Mouse (Mus musculus): ENCODE results near the gene Minos1. TPM values are rescaled to one million over a fixed set of nuclear protein-coding genes. Genes with fewer than 3 reads are reported as not detected.

Gene Minos1
- polyA plus RNA-seq (2016; fragmentation: Nextera tagmentation; extraction: Ambion mirVana) = 431 and 444 TPM in 2 replicates

GRCm38 (mm10) chr4:139130701-139131549 is at the start of gene Minos1:
TSS of gene Minos1 (minus strand) at chr4:139131113.
- H3K36me3 ChIP-seq (replicated peaks) = peaks cover 13% of the 10 kb centered on the region
- peak; percentile 97 for DNase-seq (ENCODE audit: low spot score)
- H3K4me3 ChIP-seq = peak within 1 kb of the TSS; percentile 76
- no peaks in the 10 kb centered on the region for H3K27me3 ChIP-seq (replicated peaks; ENCODE audit: low read depth, poor library complexity, severe bottlenecking)
- peaks cover 6% of the 10 kb centered on the region; the same call in 1 of the 2 replicates for H3K9me3 ChIP-seq
- H3K4me1 ChIP-seq = peaks cover 28% of the 10 kb centered on the region
- H3K27ac ChIP-seq (replicated peaks) = peak within 1 kb of the TSS; percentile 90
- WGBS = under 1% methylated on average over 63 of the region's 63 CpGs

GRCm38 (mm10) chr4:139179731-139180625 is 49.1 kb upstream of the Minos1 start:
- H3K27me3 ChIP-seq (replicated peaks; ENCODE audit: low read depth, poor library complexity, severe bottlenecking) = no peaks in the 10 kb centered on the region
- no peak overlapping the region for H3K4me3 ChIP-seq
- peaks cover 10% of the 10 kb centered on the region; the same call in 1 of the 2 replicates for H3K9me3 ChIP-seq
- peaks cover 23% of the 10 kb centered on the region for H3K4me1 ChIP-seq
- no peaks in the 10 kb centered on the region for H3K36me3 ChIP-seq (replicated peaks)
- H3K27ac ChIP-seq (replicated peaks) = no peak overlapping the region
- 85% methylated on average over 17 of the region's 17 CpGs for WGBS
- DNase-seq (ENCODE audit: low spot score) = no peak

GRCm38 (mm10) chr4:139179218-139179617 is 48.3 kb upstream of the Minos1 start:
- peaks cover 10% of the 10 kb centered on the region; the same call in 1 of the 2 replicates for H3K9me3 ChIP-seq
- no peak for DNase-seq (ENCODE audit: low spot score)
- H3K4me3 ChIP-seq = no peak overlapping the region
- H3K36me3 ChIP-seq (replicated peaks) = no peaks in the 10 kb centered on the region
- 85% methylated on average over 2 of the region's 2 CpGs for WGBS
- no peak overlapping the region for H3K27ac ChIP-seq (replicated peaks)
- H3K27me3 ChIP-seq (replicated peaks; ENCODE audit: low read depth, poor library complexity, severe bottlenecking) = no peaks in the 10 kb centered on the region
- peaks cover 23% of the 10 kb centered on the region for H3K4me1 ChIP-seq

GRCm38 (mm10) chr4:139178377-139178776 is 47.5 kb upstream of the Minos1 start:
- H3K36me3 ChIP-seq (replicated peaks) = no peaks in the 10 kb centered on the region
- no peak for DNase-seq (ENCODE audit: low spot score)
- H3K9me3 ChIP-seq = peaks cover 10% of the 10 kb centered on the region; the same call in 1 of the 2 replicates
- WGBS = 96% methylated on average over 11 of the region's 11 CpGs
- H3K27me3 ChIP-seq (replicated peaks; ENCODE audit: low read depth, poor library complexity, severe bottlenecking) = no peaks in the 10 kb centered on the region
- peaks cover 23% of the 10 kb centered on the region for H3K4me1 ChIP-seq
- no peak overlapping the region for H3K27ac ChIP-seq (replicated peaks)
- no peak overlapping the region for H3K4me3 ChIP-seq

- Histone ChIP-seq H3K4me3 (no peak overlapping the region), H3K27ac (replicated peaks) (no peak overlapping the region), H3K36me3 (replicated peaks) (no peaks in the 10 kb centered on the region), H3K4me1 (peaks cover 23% of the 10 kb centered on the region), H3K27me3 (replicated peaks; ENCODE audit: low read depth, poor library complexity, severe bottlenecking) (no peaks in the 10 kb centered on the region), H3K9me3 (peaks cover 10% of the 10 kb centered on the region; the same call in 1 of the 2 replicates)
- WGBS = 92% methylated on average over 3 of the region's 3 CpGs
- DNase-seq (ENCODE audit: low spot score) = no peak
Measured at GRCm38 (mm10) chr4:139177921-139178320, 47.0 kb upstream of the Minos1 start.

- peaks cover 19% of the 10 kb centered on the region for H3K4me1 ChIP-seq
- DNase-seq (ENCODE audit: low spot score) = no peak
- H3K27ac ChIP-seq (replicated peaks) = no peak overlapping the region
- no peaks in the 10 kb centered on the region for H3K27me3 ChIP-seq (replicated peaks; ENCODE audit: low read depth, poor library complexity, severe bottlenecking)
- H3K36me3 ChIP-seq (replicated peaks) = no peaks in the 10 kb centered on the region
- no peak overlapping the region for H3K4me3 ChIP-seq
- peaks cover 10% of the 10 kb centered on the region; the same call in 1 of the 2 replicates for H3K9me3 ChIP-seq
- WGBS = 77% methylated on average over 6 of the region's 6 CpGs
Measured at GRCm38 (mm10) chr4:139176023-139176422, 45.1 kb upstream of the Minos1 start.

- Histone ChIP-seq H3K27ac (replicated peaks) (no peak overlapping the region), H3K36me3 (replicated peaks) (no peaks in the 10 kb centered on the region), H3K4me3 (no peak overlapping the region), H3K4me1 (peaks cover 19% of the 10 kb centered on the region), H3K9me3 (peaks cover 10% of the 10 kb centered on the region; the same call in 1 of the 2 replicates), H3K27me3 (replicated peaks; ENCODE audit: low read depth, poor library complexity, severe bottlenecking) (no peaks in the 10 kb centered on the region)
- DNase-seq (ENCODE audit: low spot score) = peak; percentile 16
- 64% methylated on average over 20 of the region's 20 CpGs for WGBS
Measured at GRCm38 (mm10) chr4:139175061-139175971, 44.4 kb upstream of the Minos1 start.

GRCm38 (mm10) chr4:139169748-139170279 is 38.9 kb upstream of the Minos1 start:
- 53% methylated on average over 12 of the region's 12 CpGs for WGBS
- Histone ChIP-seq H3K36me3 (replicated peaks) (no peaks in the 10 kb centered on the region), H3K27ac (replicated peaks) (peak overlapping the region; percentile 45), H3K4me1 (peaks cover 22% of the 10 kb centered on the region), H3K9me3 (no peaks in the 10 kb centered on the region), H3K27me3 (replicated peaks; ENCODE audit: low read depth, poor library complexity, severe bottlenecking) (no peaks in the 10 kb centered on the region), H3K4me3 (no peak overlapping the region)
- DNase-seq (ENCODE audit: low spot score) = peak; percentile 22

- Histone ChIP-seq H3K4me1 (peaks cover 22% of the 10 kb centered on the region), H3K27ac (replicated peaks) (peak overlapping the region; percentile 45), H3K4me3 (no peak overlapping the region), H3K9me3 (no peaks in the 10 kb centered on the region), H3K36me3 (replicated peaks) (no peaks in the 10 kb centered on the region), H3K27me3 (replicated peaks; ENCODE audit: low read depth, poor library complexity, severe bottlenecking) (no peaks in the 10 kb centered on the region)
- peak; percentile 60 for DNase-seq (ENCODE audit: low spot score)
- WGBS = 80% methylated on average over 15 of the region's 15 CpGs
Measured at GRCm38 (mm10) chr4:139168985-139169747, 38.3 kb upstream of the Minos1 start.

- Histone ChIP-seq H3K4me1 (peaks cover 22% of the 10 kb centered on the region), H3K27ac (replicated peaks) (0 out of 2 replicates have a peak overlapping the region, but pooled peaks have one; percentile 1), H3K4me3 (no peak overlapping the region), H3K36me3 (replicated peaks) (no peaks in the 10 kb centered on the region), H3K9me3 (no peaks in the 10 kb centered on the region), H3K27me3 (replicated peaks; ENCODE audit: low read depth, poor library complexity, severe bottlenecking) (no peaks in the 10 kb centered on the region)
- no peak for DNase-seq (ENCODE audit: low spot score)
- WGBS = 75% methylated on average over 8 of the region's 8 CpGs
Measured at GRCm38 (mm10) chr4:139167107-139167506, 36.2 kb upstream of the Minos1 start.

GRCm38 (mm10) chr4:139166244-139166643 is 35.3 kb upstream of the Minos1 start:
- WGBS = 83% methylated on average over 8 of the region's 8 CpGs
- Histone ChIP-seq H3K27me3 (replicated peaks; ENCODE audit: low read depth, poor library complexity, severe bottlenecking) (no peaks in the 10 kb centered on the region), H3K9me3 (no peaks in the 10 kb centered on the region), H3K27ac (replicated peaks) (no peak overlapping the region), H3K4me3 (no peak overlapping the region), H3K4me1 (peaks cover 22% of the 10 kb centered on the region), H3K36me3 (replicated peaks) (no peaks in the 10 kb centered on the region)
- no peak for DNase-seq (ENCODE audit: low spot score)

Data from embryonic facial prominence, embryonic 10.5 days (tissue).